Mouse (Mus musculus) layer of hippocampus, adult 8-10 months (tissue): ENCODE measurements around the gene Enho. TPM values are rescaled to one million over a fixed set of nuclear protein-coding genes. Genes with fewer than 3 reads are reported as not detected.

ENCODE experiments used
- total RNA-seq, 4 experiments: library from RNA; stranded (reverse); gene quantifications; 2 replicates each; pipeline ENCODE4 v1.2.4; 2022

Gene Enho
- total RNA-seq, 4 experiments from 2014 or later, result 51.7 to 56.4 (median 54.1) TPM

Other genes with a start within 250 kb of the Enho start
- 1 to 10 TPM in 3 of 4 experiments, under 1 TPM in 1; 0.97 to 1.9 (median 1.7) TPM for gene Kif24, start 175.4 kb downstream of the Enho start, total RNA-seq
- gene Nudt2, start 175.2 kb downstream of the Enho start, total RNA-seq, result 10 to 100 TPM; 26.1 to 31.0 (median 29.8) TPM
- 10 to 100 TPM; 19.3 to 32.8 (median 26.6) TPM for gene AI464131, start 137.2 kb downstream of the Enho start, total RNA-seq
- gene 1110017D15Rik, start 123.0 kb downstream of the Enho start, total RNA-seq, result 1 to 10 TPM; 3.2 to 5.0 (median 4.6) TPM
- 100 to 1,000 TPM; 152 to 178 (median 165) TPM for gene Fam219a, start 70.8 kb downstream of the Enho start, total RNA-seq
- gene Dnaic1, start 70.5 kb downstream of the Enho start, total RNA-seq, result 1 to 10 TPM; 3.6 to 8.4 (median 5.9) TPM
- 10 to 100 TPM; 84.3 to 93.9 (median 90.2) TPM for gene Cntfr, start 56.8 kb upstream of the Enho start, total RNA-seq
- 10 to 100 TPM; 39.9 to 44.4 (median 41.6) TPM for gene Il11ra1, start 59.7 kb upstream of the Enho start, total RNA-seq
- gene Rpp25l, start 73.2 kb upstream of the Enho start, total RNA-seq, result 10 to 100 TPM; 25.7 to 31.7 (median 30.2) TPM
- gene Dctn3, start 82.8 kb upstream of the Enho start, total RNA-seq, result 100 to 1,000 TPM; 141 to 156 (median 152) TPM
- gene Arid3c, start 90.8 kb upstream of the Enho start, total RNA-seq, result not detected
- 10 to 100 TPM; 52.0 to 67.1 (median 53.6) TPM for gene Galt, start 114.9 kb upstream of the Enho start, total RNA-seq
- 10 to 100 TPM; 37.7 to 46.8 (median 40.6) TPM for gene Sigmar1, start 115.8 kb upstream of the Enho start, total RNA-seq
- 100 to 1,000 TPM; 121 to 139 (median 130) TPM for gene Ccl27a, start 133.9 kb upstream of the Enho start, total RNA-seq